Mouse (Mus musculus) testis, adult 2 months (tissue): ENCODE data around the gene Tenm4. TPM values are rescaled to one million over a fixed set of nuclear protein-coding genes. Genes with fewer than 3 reads are reported as not detected.

Experiments used
- H3K27ac ChIP-seq: fragments of 200-500 bp; 2 replicates; pipeline ENCODE4 v1.5.1; 2012; ENCODE audit warnings: low read depth, low read length; ENCODE audit not compliant: control insufficient read depth, insufficient read depth
- H3K27me3 ChIP-seq: fragments of 200-500 bp; 2 replicates; pipeline ENCODE4 v1.6.1; 2012; ENCODE audit warnings: mild to moderate bottlenecking, low read length, moderate library complexity; ENCODE audit not compliant: control insufficient read depth, insufficient read depth
- H3K36me3 ChIP-seq: fragments of 200-500 bp; 2 replicates; pipeline ENCODE4 v1.6.1; 2012; ENCODE audit warnings: mild to moderate bottlenecking, low read length; ENCODE audit not compliant: control insufficient read depth, insufficient read depth
- H3K4me1 ChIP-seq: fragments of 200-500 bp; 2 replicates; pipeline ENCODE4 v1.6.1; 2012; ENCODE audit warnings: low read length; ENCODE audit not compliant: control insufficient read depth, insufficient read depth
- H3K4me3 ChIP-seq: fragments of 200-500 bp; 2 replicates; pipeline ENCODE4 v1.5.1; 2012; ENCODE audit warnings: low read depth, mild to moderate bottlenecking, low read length, moderate library complexity, mixed read lengths; ENCODE audit not compliant: control insufficient read depth
- CTCF ChIP-seq: fragments of 200-500 bp; IDR thresholded peaks from 2 replicates; pipeline ENCODE4 v1.5.1; 2012; ENCODE audit warnings: low read depth, mild to moderate bottlenecking, inconsistent platforms, low read length, moderate library complexity; ENCODE audit not compliant: control insufficient read depth, insufficient read depth, insufficient replicate concordance
- POLR2A ChIP-seq: fragments of 200-500 bp; IDR thresholded peaks from 2 replicates; pipeline ENCODE4 v1.6.1; 2012; ENCODE audit warnings: low read depth, mild to moderate bottlenecking, inconsistent platforms, low read length, moderate library complexity; ENCODE audit not compliant: control insufficient read depth
- polyA plus RNA-seq: library from polyadenylated mRNA; depleted of rRNA; stranded (reverse); fragments of >200 nt; gene quantifications from 2 replicates; pipeline ENCODE4 v1.2.3, GENCODE M21; 2012

Gene Tenm4
- polyA plus RNA-seq, 1 experiment, result 2.3 TPM

DNA sequence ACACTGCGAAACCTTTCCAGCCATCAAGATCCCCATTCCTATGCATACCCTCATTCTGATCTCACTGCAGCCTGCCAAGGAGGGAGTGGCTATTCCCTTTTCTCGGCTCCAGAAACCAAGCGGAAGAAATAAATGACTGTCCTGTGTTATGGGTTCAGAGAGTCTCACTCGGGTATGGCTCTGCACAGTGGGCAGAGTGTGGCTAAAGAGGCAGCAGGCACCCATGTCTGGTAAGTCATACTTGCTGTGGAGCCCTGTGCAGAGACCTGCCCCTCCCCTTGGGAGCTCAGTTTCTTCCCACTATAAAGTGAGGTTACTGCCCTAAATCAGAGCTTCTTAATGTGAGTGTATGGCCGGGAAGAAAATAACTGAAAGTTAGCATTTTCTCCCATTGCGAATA lies 171.9 kb downstream of the Tenm4 start:
- Histone ChIP-seq H3K4me1 (no peaks in the 10 kb centered on the region), H3K4me3 (no peak overlapping the region), H3K27me3 (no peaks in the 10 kb centered on the region), H3K36me3 (no peaks in the 10 kb centered on the region), H3K27ac (no peak overlapping the region)
- no peak for TF ChIP-seq POLR2A
- no peak for TF ChIP-seq CTCF

DNA sequence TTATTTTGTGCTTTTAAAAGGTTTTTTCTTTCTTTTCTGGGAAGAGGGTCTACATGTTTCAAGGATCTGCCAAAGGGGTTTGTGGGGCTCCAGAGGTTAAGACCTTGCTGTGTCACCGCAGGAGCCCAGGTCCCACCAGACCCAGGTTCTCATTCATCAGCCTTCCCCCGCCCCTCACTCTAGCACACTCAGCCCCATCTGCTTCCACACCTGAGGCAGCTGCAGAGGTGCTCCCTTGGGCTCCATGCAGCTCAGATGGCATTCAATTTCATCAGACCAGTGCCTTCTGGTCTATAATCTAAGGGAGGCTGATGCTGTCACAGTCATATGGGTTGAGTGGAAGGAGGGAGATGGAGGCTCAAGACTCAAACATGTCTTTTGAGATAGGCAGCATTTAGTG lies 172.6 kb downstream of the Tenm4 start:
- Histone ChIP-seq H3K36me3 (no peaks in the 10 kb centered on the region), H3K27ac (no peak overlapping the region), H3K4me3 (no peak overlapping the region), H3K27me3 (no peaks in the 10 kb centered on the region), H3K4me1 (no peaks in the 10 kb centered on the region)
- TF ChIP-seq POLR2A (no peak), CTCF (no peak)

DNA sequence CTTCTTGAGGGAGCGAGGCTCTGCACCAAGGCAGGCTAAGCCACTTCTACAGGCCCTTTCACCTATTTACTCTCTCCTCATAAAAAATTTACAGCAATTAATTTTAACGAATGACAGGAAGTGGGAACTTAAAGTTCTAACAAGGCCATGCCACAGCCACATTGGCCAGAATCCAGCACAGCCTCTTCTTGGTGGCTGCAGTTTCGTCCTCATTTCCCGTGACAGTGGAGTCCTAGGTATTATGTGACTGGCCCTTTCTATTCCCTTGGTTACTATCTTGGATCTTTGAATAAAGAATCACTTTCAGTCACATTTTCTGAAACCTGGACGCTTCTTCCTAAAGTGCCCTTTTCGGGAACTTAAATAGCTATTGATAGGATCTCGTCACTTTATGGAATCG lies 181.6 kb downstream of the Tenm4 start:
- Histone ChIP-seq H3K27me3 (no peaks in the 10 kb centered on the region), H3K4me3 (no peak overlapping the region), H3K4me1 (no peaks in the 10 kb centered on the region), H3K36me3 (no peaks in the 10 kb centered on the region), H3K27ac (no peak overlapping the region)
- TF ChIP-seq POLR2A (no peak), CTCF (no peak)

DNA sequence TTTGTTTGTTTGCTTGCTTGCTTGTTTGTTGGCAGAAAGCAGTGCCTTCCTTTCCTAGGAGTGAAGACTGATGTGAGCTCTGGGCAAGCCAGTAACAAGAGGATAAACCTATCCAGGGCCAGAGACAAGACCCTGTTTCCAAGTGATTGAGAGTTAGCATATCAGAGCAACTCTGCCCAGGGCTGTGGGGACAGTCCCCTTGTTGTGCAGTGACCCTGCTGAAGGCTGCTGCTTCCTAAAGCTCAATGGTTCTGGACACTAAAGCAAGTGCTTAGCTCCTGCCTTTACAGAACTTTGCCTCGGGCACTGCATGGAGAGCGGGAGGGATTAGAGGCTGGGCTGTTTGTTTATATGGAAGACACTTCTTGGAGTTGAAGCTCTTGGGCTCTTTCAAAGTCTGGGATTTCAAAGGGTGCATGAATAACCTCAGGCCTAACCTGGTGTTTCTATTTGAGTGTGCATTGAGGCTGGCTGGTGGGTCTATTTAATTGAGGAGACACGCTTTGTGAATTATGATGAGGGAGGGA lies 185.3 kb downstream of the Tenm4 start:
- TF ChIP-seq CTCF, result no peak
- TF ChIP-seq POLR2A, result no peak
- H3K4me1 ChIP-seq, result no peaks in the 10 kb centered on the region
- H3K36me3 ChIP-seq, result no peaks in the 10 kb centered on the region
- no peaks in the 10 kb centered on the region for H3K27me3 ChIP-seq
- no peak overlapping the region for H3K4me3 ChIP-seq
- H3K27ac ChIP-seq, result no peak overlapping the region

DNA sequence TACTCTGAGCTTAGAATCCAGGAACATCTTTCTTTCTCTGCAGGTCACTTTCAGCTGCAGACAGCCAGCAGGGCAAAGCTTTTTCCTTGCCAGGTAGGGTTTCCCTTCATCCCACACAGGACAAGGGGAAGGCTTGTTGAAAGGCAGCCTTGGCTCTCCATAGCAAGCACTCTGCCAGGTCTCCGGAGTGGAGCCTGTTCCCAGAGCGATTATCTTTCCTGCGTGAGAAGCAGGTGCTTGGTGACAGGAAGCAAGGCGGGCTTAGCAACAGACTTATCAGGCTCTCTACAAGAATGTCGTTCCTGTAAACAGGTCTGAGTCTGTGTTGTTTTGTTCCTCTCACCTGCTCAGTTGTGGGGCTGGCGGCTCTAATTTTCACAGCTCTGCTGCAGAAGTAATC lies 186.5 kb downstream of the Tenm4 start:
- H3K27me3 ChIP-seq, result no peaks in the 10 kb centered on the region
- no peaks in the 10 kb centered on the region for H3K36me3 ChIP-seq
- H3K4me3 ChIP-seq, result no peak overlapping the region
- TF ChIP-seq CTCF (no peak), POLR2A (no peak)
- H3K4me1 ChIP-seq, result no peaks in the 10 kb centered on the region
- no peak overlapping the region for H3K27ac ChIP-seq

DNA sequence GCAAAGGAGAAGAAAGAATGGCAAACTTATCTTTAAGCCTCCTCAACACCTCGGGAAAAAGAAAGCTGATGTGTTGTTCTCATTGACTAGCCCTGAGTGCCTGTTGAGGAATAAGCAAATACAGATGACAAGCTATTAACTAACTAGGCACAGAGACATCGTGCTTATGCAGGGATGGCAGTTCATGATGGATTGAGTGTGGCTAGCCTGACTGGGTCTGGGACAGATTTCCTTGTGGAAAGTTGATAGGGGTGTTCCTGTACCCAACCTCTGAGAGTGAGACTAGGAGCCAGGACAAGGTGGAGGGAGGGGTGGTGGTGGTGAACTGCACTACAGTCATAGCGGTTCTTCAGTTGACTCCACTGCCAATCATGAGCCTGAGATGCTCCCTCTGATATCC lies 192.3 kb downstream of the Tenm4 start:
- H3K27ac ChIP-seq, result no peak overlapping the region
- H3K4me3 ChIP-seq, result no peak overlapping the region
- H3K27me3 ChIP-seq, result no peaks in the 10 kb centered on the region
- no peaks in the 10 kb centered on the region for H3K4me1 ChIP-seq
- TF ChIP-seq CTCF (no peak), POLR2A (no peak)
- H3K36me3 ChIP-seq, result no peaks in the 10 kb centered on the region

DNA sequence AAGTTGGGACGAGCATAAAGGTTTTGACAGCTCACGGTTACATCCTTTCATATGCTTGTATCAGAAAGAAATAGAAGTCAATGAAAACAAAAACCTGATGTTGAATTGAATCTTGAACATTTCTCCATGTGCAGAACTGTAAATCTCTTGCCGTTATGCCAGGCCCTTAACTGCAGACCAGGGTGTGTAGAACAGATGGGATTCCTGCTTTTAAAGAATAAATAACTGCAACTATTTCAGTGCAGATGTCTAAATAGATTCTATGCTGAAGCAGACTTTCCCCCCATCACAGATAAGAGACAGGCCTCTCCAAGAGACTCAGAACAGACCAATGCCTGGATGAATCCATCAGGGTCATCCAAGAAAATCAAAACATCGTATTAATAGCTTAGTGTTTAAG lies 198.9 kb downstream of the Tenm4 start:
- Histone ChIP-seq H3K27ac (no peak overlapping the region), H3K36me3 (no peaks in the 10 kb centered on the region), H3K4me3 (no peak overlapping the region), H3K4me1 (no peaks in the 10 kb centered on the region), H3K27me3 (no peaks in the 10 kb centered on the region)
- TF ChIP-seq POLR2A (no peak), CTCF (no peak)

DNA sequence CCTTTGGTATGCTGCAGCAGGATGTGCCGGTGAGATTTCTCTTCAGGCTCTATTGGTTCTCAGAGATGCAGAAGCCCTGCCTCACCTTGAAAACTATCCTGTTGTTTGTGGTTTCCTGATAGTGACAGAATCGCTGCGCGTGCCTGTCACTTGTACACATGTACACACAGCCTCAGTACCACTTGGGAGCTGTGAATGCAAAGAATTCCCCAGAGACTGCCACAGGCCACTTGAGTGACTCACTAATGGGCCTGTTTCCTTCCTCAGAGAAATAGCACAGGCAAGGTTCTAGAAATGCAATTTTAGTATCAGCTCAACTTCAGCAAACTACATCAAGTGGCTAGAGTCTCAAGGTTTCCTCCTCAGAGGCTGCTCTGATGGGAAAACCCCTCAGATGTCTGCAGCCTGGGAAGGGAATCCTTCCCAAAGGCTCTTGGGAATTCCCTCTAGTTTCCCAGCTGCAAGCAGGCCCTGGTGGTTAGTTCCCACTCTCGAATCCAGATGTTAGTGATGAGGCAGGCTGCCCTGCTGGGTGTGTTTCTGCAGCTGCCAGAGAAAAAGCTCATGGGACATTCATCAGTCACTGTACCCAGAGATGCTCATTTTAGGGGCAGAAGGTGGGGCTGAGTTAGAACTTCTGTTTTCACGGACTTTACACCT lies 203.1 kb downstream of the Tenm4 start:
- H3K4me3 ChIP-seq, result no peak overlapping the region
- H3K4me1 ChIP-seq, result no peaks in the 10 kb centered on the region
- H3K27ac ChIP-seq, result no peak overlapping the region
- TF ChIP-seq CTCF, result no peak
- no peaks in the 10 kb centered on the region for H3K36me3 ChIP-seq
- no peaks in the 10 kb centered on the region for H3K27me3 ChIP-seq
